Mouse (Mus musculus): ENCODE measurements around the gene 4933411K16Rik.

GRCm38 (mm10) chr19:42031112-42031511 is 20.9 kb upstream of the 4933411K16Rik start:
- no peak for TF ChIP-seq CTCF (IDR thresholded peaks at IDR 0.05; ENCODE audit: low read depth)
- TF ChIP-seq EP300 (optimal IDR thresholded peaks at IDR 0.05) = no peak

Data from stomach, postnatal 0 days (tissue).